Mouse (Mus musculus) heart, embryonic 14.5 days (tissue): ENCODE data around the gene Tspan15. TPM values are rescaled to one million over a fixed set of nuclear protein-coding genes. Genes with fewer than 3 reads are reported as not detected.

Experiments
- ATAC-seq: fragments of 200-750 bp; cut with Nextera tagmentation; 2 replicates; pipeline ENCODE4 v1.8.0; 2017; ENCODE audit warnings: low read depth, moderate TSS enrichment; ENCODE audit not compliant: insufficient number of reproducible peaks, insufficient read depth, low FRiP score
- H3K27ac ChIP-seq, 2 experiments: fragments of 200-500 bp in 1 of 2; fragments of 300-500 bp in 1 of 2; sonication (generic) in 1 of 2; replicated peaks in 1 of 2; 2 replicates each; pipeline ENCODE4 v1.5.1; 2012 to 2014; ENCODE audit warnings: low read depth in 2 of 2, low read length in 2 of 2, control low read depth in 1 of 2, mild to moderate bottlenecking in 1 of 2, mixed read lengths in 1 of 2; ENCODE audit not compliant: control insufficient read depth in 1 of 2, insufficient read depth in 1 of 2
- H3K27me3 ChIP-seq: fragments of 300-500 bp; sonication (generic); 2 replicates; pipeline ENCODE4 v1.6.1; 2014; ENCODE audit warnings: mild to moderate bottlenecking, low read length, control low read depth; ENCODE audit not compliant: control insufficient read depth, insufficient read depth
- H3K36me3 ChIP-seq: fragments of 300-500 bp; sonication (generic); 2 replicates; pipeline ENCODE4 v1.6.1; 2014; ENCODE audit warnings: mild to moderate bottlenecking, control low read depth, low read length, mixed read lengths; ENCODE audit not compliant: control insufficient read depth, insufficient read depth
- H3K4me1 ChIP-seq, 2 experiments: fragments of 200-500 bp in 1 of 2; fragments of 300-500 bp in 1 of 2; sonication (generic) in 1 of 2; 2 replicates each; pipeline ENCODE4 v1.6.1; 2012 to 2014; ENCODE audit warnings: low read length in 2 of 2, control low read depth in 1 of 2, mixed read lengths in 1 of 2; ENCODE audit not compliant: control insufficient read depth in 2 of 2, insufficient read depth in 2 of 2
- H3K4me2 ChIP-seq: fragments of 300-500 bp; sonication (generic); 2 replicates; pipeline ENCODE4 v1.6.1; 2014; ENCODE audit warnings: mild to moderate bottlenecking, low read length
- H3K4me3 ChIP-seq, 2 experiments: fragments of 200-500 bp in 1 of 2; fragments of 300-500 bp in 1 of 2; sonication (generic) in 1 of 2; 2 replicates each; pipeline ENCODE4 v1.5.1; 2012 to 2014; ENCODE audit warnings: low read length in 2 of 2, mild to moderate bottlenecking in 2 of 2, control low read depth in 1 of 2, low read depth in 1 of 2, moderate library complexity in 1 of 2; ENCODE audit not compliant: control insufficient read depth in 1 of 2, insufficient read depth in 1 of 2
- H3K9ac ChIP-seq: fragments of 300-500 bp; sonication (generic); 2 replicates; pipeline ENCODE4 v1.6.1; 2014; ENCODE audit warnings: mild to moderate bottlenecking, low read length
- H3K9me3 ChIP-seq: fragments of 300-500 bp; sonication (generic); 2 replicates; pipeline ENCODE4 v1.6.1; 2016; ENCODE audit warnings: low read length, control low read depth; ENCODE audit not compliant: control insufficient read depth
- WGBS: fragments of 180-500 bp; shearing (Covaris S2); extraction: QIAGEN DNeasy Blood & Tissue Kit; methylation state at CpG from one replicate; pipeline ENCODE4 v1.1.7; 2014; 5-methylcytosine and 5-hydroxymethylcytosine counted together
- polyA plus RNA-seq: library from polyadenylated mRNA; unstranded; fragments of >200 nt; fragmentation: Nextera tagmentation; extraction: Ambion mirVana; gene quantifications from 2 replicates; pipeline ENCODE4 v1.2.1, GENCODE M21; 2014

Tspan15 gene
- polyA plus RNA-seq, 1 experiment from 2014 or later = 5.1 TPM

- WGBS = 42% methylated on average over 12 of the region's 13 CpGs
- Histone ChIP-seq H3K9ac (no peak overlapping the region), H3K4me3 (no peak overlapping the region), H3K9me3 (no peaks in the 10 kb centered on the region), H3K4me2 (no peak overlapping the region), H3K27me3 (no peaks in the 10 kb centered on the region; the same call in 1 of the 2 replicates), H3K4me1 (peaks cover 2 to 3% of the 10 kb centered on the region in 2 experiments; a peak in 2 of 4 replicates), H3K27ac (no peak overlapping the region), H3K36me3 (no peaks in the 10 kb centered on the region)
- no peak for ATAC-seq
Measured at GRCm38 (mm10) chr10:62242896-62243295, 11.8 kb upstream of the Tspan15 start.

- Histone ChIP-seq H3K27ac (no peak overlapping the region), H3K9ac (no peak overlapping the region), H3K27me3 (no peaks in the 10 kb centered on the region; the same call in 1 of the 2 replicates), H3K4me1 (no peaks in the 10 kb centered on the region; a peak in 1 of 4 replicates), H3K9me3 (no peaks in the 10 kb centered on the region), H3K36me3 (no peaks in the 10 kb centered on the region), H3K4me3 (no peak overlapping the region), H3K4me2 (no peak overlapping the region)
- ATAC-seq = no peak
- 61% methylated on average over 10 of the region's 10 CpGs for WGBS
Measured at GRCm38 (mm10) chr10:62242358-62242757, 11.3 kb upstream of the Tspan15 start.

- no peaks in the 10 kb centered on the region; the same call in 1 of the 2 replicates for H3K27me3 ChIP-seq
- WGBS = 70% methylated on average over 6 of the region's 6 CpGs
Measured at GRCm38 (mm10) chr10:62239270-62239669, 8.2 kb upstream of the Tspan15 start.

GRCm38 (mm10) chr10:62238688-62239087 is 7.6 kb upstream of the Tspan15 start:
- H3K9me3 ChIP-seq = no peaks in the 10 kb centered on the region
- H3K4me2 ChIP-seq = no peak overlapping the region
- no peak for ATAC-seq
- WGBS = 82% methylated on average over 3 of the region's 3 CpGs
- no peaks in the 10 kb centered on the region for H3K4me1 ChIP-seq
- no peaks in the 10 kb centered on the region for H3K36me3 ChIP-seq
- H3K9ac ChIP-seq = no peak overlapping the region
- no peak overlapping the region for H3K4me3 ChIP-seq
- H3K27ac ChIP-seq = no peak overlapping the region
- H3K27me3 ChIP-seq = no peaks in the 10 kb centered on the region; the same call in 1 of the 2 replicates

More at GRCm38 (mm10) chr10:62239270-62239669, 8.2 kb upstream of the Tspan15 start:
- Histone ChIP-seq H3K4me3 (no peak overlapping the region), H3K27ac (no peak overlapping the region), H3K36me3 (no peaks in the 10 kb centered on the region), H3K4me2 (no peak overlapping the region), H3K4me1 (no peaks in the 10 kb centered on the region), H3K9me3 (no peaks in the 10 kb centered on the region), H3K9ac (no peak overlapping the region)
- no peak for ATAC-seq

- H3K36me3 ChIP-seq = no peaks in the 10 kb centered on the region
- no peaks in the 10 kb centered on the region for H3K9me3 ChIP-seq
- no peak for ATAC-seq
- no peak overlapping the region for H3K9ac ChIP-seq
- no peak overlapping the region for H3K4me3 ChIP-seq
- no peaks in the 10 kb centered on the region for H3K4me1 ChIP-seq
- WGBS = 77% methylated on average over 10 of the region's 10 CpGs
- H3K4me2 ChIP-seq = no peak overlapping the region
- H3K27ac ChIP-seq = no peak overlapping the region
- H3K27me3 ChIP-seq = no peaks in the 10 kb centered on the region
Measured at GRCm38 (mm10) chr10:62237205-62237604, 6.2 kb upstream of the Tspan15 start.

GRCm38 (mm10) chr10:62236165-62236564 is 5.1 kb upstream of the Tspan15 start:
- Histone ChIP-seq H3K27ac (no peak overlapping the region), H3K36me3 (no peaks in the 10 kb centered on the region), H3K4me3 (no peak overlapping the region), H3K9me3 (no peaks in the 10 kb centered on the region), H3K4me2 (no peak overlapping the region), H3K4me1 (peaks cover 0 to 4% of the 10 kb centered on the region in 2 experiments; a peak in 1 of 4 replicates), H3K9ac (no peak overlapping the region), H3K27me3 (no peaks in the 10 kb centered on the region)
- no peak for ATAC-seq
- WGBS = 80% methylated on average over 6 of the region's 6 CpGs

GRCm38 (mm10) chr10:62231811-62232210 is 760 bp upstream of the Tspan15 start:
- peak overlapping the region; percentile 99 for H3K4me2 ChIP-seq
- ATAC-seq = no peak
- H3K27me3 ChIP-seq = no peaks in the 10 kb centered on the region
- no peak overlapping the region for H3K27ac ChIP-seq
- H3K4me3 ChIP-seq = no peak overlapping the region
- H3K9ac ChIP-seq = no peak overlapping the region
- H3K4me1 ChIP-seq = peaks cover 4 to 5% of the 10 kb centered on the region in 2 experiments; a peak in 2 of 4 replicates
- no peaks in the 10 kb centered on the region for H3K9me3 ChIP-seq
- WGBS = 77% methylated on average over 3 of the region's 3 CpGs
- no peaks in the 10 kb centered on the region for H3K36me3 ChIP-seq

- Histone ChIP-seq H3K9me3 (no peaks in the 10 kb centered on the region), H3K9ac (peak overlapping the region; percentile 70; the same call in 1 of the 2 replicates), H3K27me3 (no peaks in the 10 kb centered on the region), H3K4me2 (peak overlapping the region; percentile 99), H3K4me3 (peak overlapping the region; percentile 60), H3K4me1 (peaks cover 4 to 5% of the 10 kb centered on the region in 2 experiments; a peak in 2 of 4 replicates), H3K36me3 (no peaks in the 10 kb centered on the region), H3K27ac (no peak overlapping the region)
- under 1% methylated on average over 13 of the region's 13 CpGs for WGBS
- ATAC-seq = no peak
Measured at GRCm38 (mm10) chr10:62231395-62231732, 313 bp upstream of the Tspan15 start.
